Mouse (Mus musculus): ENCODE measurements around the gene Pdcd4.

GRCm38 (mm10) chr19:53868125-53868524, 23.9 kb upstream of the Pdcd4 start:
- no peak for TF ChIP-seq CTCF (IDR thresholded peaks at IDR 0.05; ENCODE audit: low read depth)
- TF ChIP-seq EP300 (IDR thresholded peaks at IDR 0.05; ENCODE audit: low read depth) = no peak

Data from liver, postnatal 0 days (tissue).